Mouse (Mus musculus): ENCODE measurements around the gene Tecpr1. TPM values are rescaled to one million over a fixed set of nuclear protein-coding genes. Genes with fewer than 3 reads are reported as not detected.

The Tecpr1 gene
- polyA plus RNA-seq, 1 experiment from 2014 or later: 35.7 TPM

GRCm38 (mm10) chr5:144207478-144207877 is 15.9 kb downstream of the Tecpr1 start:
- ATAC-seq (ENCODE audit: low read depth): no peak
- no peak overlapping the region for H3K9ac ChIP-seq (replicated peaks; ENCODE audit: low read depth, low read length)
- no peak overlapping the region for H3K4me2 ChIP-seq (ENCODE audit: low read depth, low read length)
- H3K4me3 ChIP-seq (ENCODE audit: low read depth, low read length): no peak overlapping the region
- no peaks in the 10 kb centered on the region for H3K4me1 ChIP-seq (ENCODE audit: control insufficient read depth, insufficient read depth, low read length)
- WGBS: 47% methylated on average over 11 of the region's 11 CpGs
- H3K36me3 ChIP-seq (ENCODE audit: control insufficient read depth, insufficient read depth, low read length): peaks cover 55% of the 10 kb centered on the region
- H3K27me3 ChIP-seq (ENCODE audit: control insufficient read depth, insufficient read depth, low read length): no peaks in the 10 kb centered on the region
- H3K9me3 ChIP-seq (ENCODE audit: control insufficient read depth, low read length): no peaks in the 10 kb centered on the region
- H3K27ac ChIP-seq (ENCODE audit: low read depth, low read length): no peak overlapping the region

DNA sequence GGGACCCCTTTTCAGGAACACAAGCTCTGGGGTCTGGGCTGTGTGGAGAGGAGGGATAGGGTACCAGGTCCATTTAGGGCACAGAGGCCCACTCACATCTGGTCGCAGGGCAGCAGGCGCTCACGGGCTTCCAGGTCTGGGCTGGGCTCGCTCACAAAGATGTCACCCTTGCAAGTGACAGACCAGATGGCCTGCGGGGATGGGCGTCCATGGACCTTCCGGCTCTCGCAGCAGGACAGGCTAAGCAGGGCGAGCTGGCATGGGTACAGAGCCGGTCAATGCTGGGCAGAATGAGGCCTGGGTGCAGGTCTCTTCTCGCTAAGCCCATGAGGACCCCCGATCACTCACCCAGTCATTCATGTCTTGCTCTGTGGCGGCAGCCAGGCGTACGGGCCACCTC is 17.3 kb downstream of the Tecpr1 start:
- no peak overlapping the region for H3K27ac ChIP-seq (ENCODE audit: low read depth, low read length)
- H3K9me3 ChIP-seq (ENCODE audit: control insufficient read depth, low read length): no peaks in the 10 kb centered on the region
- H3K4me3 ChIP-seq (ENCODE audit: low read depth, low read length): no peak overlapping the region
- WGBS: 91% methylated on average over 15 of the region's 15 CpGs
- no peaks in the 10 kb centered on the region for H3K4me1 ChIP-seq (ENCODE audit: control insufficient read depth, insufficient read depth, low read length)
- ATAC-seq (ENCODE audit: low read depth): no peak
- H3K9ac ChIP-seq (replicated peaks; ENCODE audit: low read depth, low read length): no peak overlapping the region
- peaks cover 53% of the 10 kb centered on the region for H3K36me3 ChIP-seq (ENCODE audit: control insufficient read depth, insufficient read depth, low read length)
- no peak overlapping the region for H3K4me2 ChIP-seq (ENCODE audit: low read depth, low read length)
- H3K27me3 ChIP-seq (ENCODE audit: control insufficient read depth, insufficient read depth, low read length): no peaks in the 10 kb centered on the region

DNA sequence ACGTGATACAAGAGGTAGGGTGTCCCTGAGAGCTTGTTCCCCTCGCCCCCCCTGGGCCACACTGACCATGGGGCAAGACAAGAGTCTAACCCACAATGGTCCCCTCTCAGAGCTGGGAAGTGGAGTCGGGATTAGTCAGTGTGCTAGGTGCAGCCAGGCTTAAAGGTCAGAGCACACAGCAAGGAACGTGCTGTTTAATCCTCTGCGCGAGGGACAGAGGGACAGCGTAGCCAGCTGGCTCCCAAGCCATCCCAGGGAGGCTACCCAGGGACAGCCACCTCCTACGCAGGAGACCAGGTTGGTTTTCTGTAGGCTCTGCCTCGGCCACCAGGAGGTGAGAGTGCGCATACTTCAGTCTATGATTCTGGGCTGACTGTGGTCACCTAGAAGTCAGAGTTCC is 18.5 kb downstream of the Tecpr1 start:
- 86% methylated on average over 10 of the region's 10 CpGs for WGBS
- Histone ChIP-seq H3K4me2 (ENCODE audit: low read depth, low read length) (no peak overlapping the region), H3K9ac (replicated peaks; ENCODE audit: low read depth, low read length) (no peak overlapping the region), H3K27me3 (ENCODE audit: control insufficient read depth, insufficient read depth, low read length) (no peaks in the 10 kb centered on the region), H3K4me1 (ENCODE audit: control insufficient read depth, insufficient read depth, low read length) (no peaks in the 10 kb centered on the region), H3K4me3 (ENCODE audit: low read depth, low read length) (no peak overlapping the region), H3K9me3 (ENCODE audit: control insufficient read depth, low read length) (no peaks in the 10 kb centered on the region), H3K27ac (ENCODE audit: low read depth, low read length) (no peak overlapping the region), H3K36me3 (ENCODE audit: control insufficient read depth, insufficient read depth, low read length) (peaks cover 58% of the 10 kb centered on the region)
- no peak for ATAC-seq (ENCODE audit: low read depth)

DNA sequence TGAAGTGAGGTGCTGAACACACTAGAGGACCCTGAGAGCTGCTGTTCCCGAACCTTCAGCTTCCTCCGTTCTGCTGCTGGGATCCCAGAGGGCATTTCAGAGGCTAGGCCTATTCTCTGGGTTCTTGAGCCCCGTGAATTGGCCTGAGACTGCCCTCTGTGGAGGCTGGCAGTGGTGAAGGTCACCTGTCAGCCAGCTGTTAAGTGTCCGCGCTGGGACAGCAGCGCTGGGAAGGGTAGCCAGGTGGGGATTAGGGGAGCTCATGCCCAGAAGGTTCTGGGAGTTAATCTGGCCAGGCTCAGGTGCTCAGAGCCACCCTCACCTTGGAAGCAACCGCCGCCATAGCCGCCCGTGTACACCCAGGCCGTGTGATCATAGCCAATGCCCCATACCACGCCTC is 19.1 kb downstream of the Tecpr1 start:
- 96% methylated on average over 12 of the region's 12 CpGs for WGBS
- ATAC-seq (ENCODE audit: low read depth): no peak

DNA sequence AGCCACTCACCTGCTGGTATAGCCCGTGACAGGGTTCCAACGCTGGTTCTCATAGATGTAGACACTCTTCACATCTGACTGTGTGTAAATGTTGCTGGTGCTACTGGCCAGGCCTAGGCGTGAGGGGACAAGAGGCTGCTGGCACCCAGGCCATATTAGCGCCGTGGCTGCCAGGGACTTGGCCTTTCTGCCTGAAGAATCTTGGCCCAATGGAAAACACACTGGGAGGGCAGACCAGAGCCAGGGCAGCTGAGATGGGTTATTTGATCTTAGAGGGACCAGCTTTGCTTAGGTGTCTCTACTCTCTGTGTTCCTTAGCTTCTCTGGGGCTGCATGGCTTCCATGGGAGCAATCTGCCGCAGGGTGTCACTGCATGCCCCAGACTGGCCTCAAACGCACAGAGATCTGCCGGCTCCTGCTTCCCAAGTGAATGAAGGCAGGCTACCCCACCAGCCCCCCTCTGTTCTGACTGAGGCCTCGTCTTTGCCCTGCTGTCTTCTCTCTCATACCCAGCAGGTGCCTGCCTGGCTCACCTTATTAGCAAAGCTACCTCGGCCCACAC is 19.9 kb downstream of the Tecpr1 start:
- ATAC-seq (ENCODE audit: low read depth): no peak
- Histone ChIP-seq H3K9ac (replicated peaks; ENCODE audit: low read depth, low read length) (no peak overlapping the region), H3K9me3 (ENCODE audit: control insufficient read depth, low read length) (no peaks in the 10 kb centered on the region), H3K27me3 (ENCODE audit: control insufficient read depth, insufficient read depth, low read length) (no peaks in the 10 kb centered on the region), H3K27ac (ENCODE audit: low read depth, low read length) (no peak overlapping the region), H3K4me1 (ENCODE audit: control insufficient read depth, insufficient read depth, low read length) (no peaks in the 10 kb centered on the region), H3K4me2 (ENCODE audit: low read depth, low read length) (no peak overlapping the region), H3K36me3 (ENCODE audit: control insufficient read depth, insufficient read depth, low read length) (peaks cover 66% of the 10 kb centered on the region), H3K4me3 (ENCODE audit: low read depth, low read length) (no peak overlapping the region)
- 92% methylated on average over 10 of the region's 10 CpGs for WGBS

More for the DNA sequence above, 19.1 kb downstream of the Tecpr1 start:
- H3K27me3 ChIP-seq (ENCODE audit: control insufficient read depth, insufficient read depth, low read length): no peaks in the 10 kb centered on the region
- no peak overlapping the region for H3K9ac ChIP-seq (replicated peaks; ENCODE audit: low read depth, low read length)
- H3K27ac ChIP-seq (ENCODE audit: low read depth, low read length): no peak overlapping the region
- no peaks in the 10 kb centered on the region for H3K4me1 ChIP-seq (ENCODE audit: control insufficient read depth, insufficient read depth, low read length)
- no peak overlapping the region for H3K4me3 ChIP-seq (ENCODE audit: low read depth, low read length)
- no peak overlapping the region for H3K4me2 ChIP-seq (ENCODE audit: low read depth, low read length)
- no peaks in the 10 kb centered on the region for H3K9me3 ChIP-seq (ENCODE audit: control insufficient read depth, low read length)
- peaks cover 62% of the 10 kb centered on the region for H3K36me3 ChIP-seq (ENCODE audit: control insufficient read depth, insufficient read depth, low read length)

GRCm38 (mm10) chr5:144202430-144202829 is 21.0 kb downstream of the Tecpr1 start:
- Histone ChIP-seq H3K36me3 (ENCODE audit: control insufficient read depth, insufficient read depth, low read length) (peaks cover 63% of the 10 kb centered on the region), H3K4me1 (ENCODE audit: control insufficient read depth, insufficient read depth, low read length) (no peaks in the 10 kb centered on the region), H3K4me3 (ENCODE audit: low read depth, low read length) (no peak overlapping the region), H3K4me2 (ENCODE audit: low read depth, low read length) (no peak overlapping the region), H3K27me3 (ENCODE audit: control insufficient read depth, insufficient read depth, low read length) (no peaks in the 10 kb centered on the region), H3K27ac (ENCODE audit: low read depth, low read length) (no peak overlapping the region), H3K9ac (replicated peaks; ENCODE audit: low read depth, low read length) (no peak overlapping the region), H3K9me3 (ENCODE audit: control insufficient read depth, low read length) (no peaks in the 10 kb centered on the region)
- 90% methylated on average over 6 of the region's 6 CpGs for WGBS
- ATAC-seq (ENCODE audit: low read depth): no peak

- no peak overlapping the region for H3K4me3 ChIP-seq (ENCODE audit: low read depth, low read length)
- peaks cover 49% of the 10 kb centered on the region for H3K36me3 ChIP-seq (ENCODE audit: control insufficient read depth, insufficient read depth, low read length)
- no peak overlapping the region for H3K27ac ChIP-seq (ENCODE audit: low read depth, low read length)
- no peak overlapping the region for H3K9ac ChIP-seq (replicated peaks; ENCODE audit: low read depth, low read length)
- H3K9me3 ChIP-seq (ENCODE audit: control insufficient read depth, low read length): no peaks in the 10 kb centered on the region
- H3K27me3 ChIP-seq (ENCODE audit: control insufficient read depth, insufficient read depth, low read length): no peaks in the 10 kb centered on the region
- no peaks in the 10 kb centered on the region for H3K4me1 ChIP-seq (ENCODE audit: control insufficient read depth, insufficient read depth, low read length)
- no peak for ATAC-seq (ENCODE audit: low read depth)
- H3K4me2 ChIP-seq (ENCODE audit: low read depth, low read length): no peak overlapping the region
- WGBS: 70% methylated on average over 11 of the region's 11 CpGs
Measured at GRCm38 (mm10) chr5:144200616-144201015, 22.8 kb downstream of the Tecpr1 start.

- Histone ChIP-seq H3K27me3 (ENCODE audit: control insufficient read depth, insufficient read depth, low read length) (no peaks in the 10 kb centered on the region), H3K9me3 (ENCODE audit: control insufficient read depth, low read length) (no peaks in the 10 kb centered on the region), H3K4me2 (ENCODE audit: low read depth, low read length) (no peak overlapping the region), H3K27ac (ENCODE audit: low read depth, low read length) (no peak overlapping the region), H3K4me1 (ENCODE audit: control insufficient read depth, insufficient read depth, low read length) (no peaks in the 10 kb centered on the region), H3K36me3 (ENCODE audit: control insufficient read depth, insufficient read depth, low read length) (peaks cover 20% of the 10 kb centered on the region), H3K9ac (replicated peaks; ENCODE audit: low read depth, low read length) (no peak overlapping the region), H3K4me3 (ENCODE audit: low read depth, low read length) (no peak overlapping the region)
- no peak for ATAC-seq (ENCODE audit: low read depth)
- 87% methylated on average over 8 of the region's 8 CpGs for WGBS
Measured at GRCm38 (mm10) chr5:144195567-144195966, 27.8 kb downstream of the Tecpr1 start.

DNA sequence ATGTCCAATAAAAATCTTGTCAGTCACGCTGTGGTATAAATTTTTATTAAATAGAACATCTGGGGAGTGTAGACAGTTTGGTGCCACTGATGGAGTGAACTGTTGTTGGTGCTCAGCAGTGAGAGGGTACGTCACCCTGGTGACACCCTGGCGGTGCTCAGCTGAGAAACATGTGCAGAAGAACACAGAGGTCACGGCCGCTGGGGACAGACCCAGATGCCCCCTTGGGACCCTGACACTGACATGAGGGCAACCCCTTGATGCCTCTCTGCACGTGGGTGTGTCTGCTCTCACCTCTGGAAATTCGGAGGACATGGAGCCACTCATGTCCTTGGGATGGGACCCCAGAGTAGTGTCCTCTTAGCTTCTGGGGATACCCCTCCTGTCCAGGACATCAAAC is 29.0 kb downstream of the Tecpr1 start:
- WGBS: 71% methylated on average over 7 of the region's 7 CpGs
- Histone ChIP-seq H3K27me3 (ENCODE audit: control insufficient read depth, insufficient read depth, low read length) (no peaks in the 10 kb centered on the region), H3K4me2 (ENCODE audit: low read depth, low read length) (no peak overlapping the region), H3K4me3 (ENCODE audit: low read depth, low read length) (no peak overlapping the region), H3K27ac (ENCODE audit: low read depth, low read length) (no peak overlapping the region), H3K4me1 (ENCODE audit: control insufficient read depth, insufficient read depth, low read length) (peaks cover 6% of the 10 kb centered on the region; the same call in 1 of the 2 replicates), H3K9me3 (ENCODE audit: control insufficient read depth, low read length) (no peaks in the 10 kb centered on the region), H3K36me3 (ENCODE audit: control insufficient read depth, insufficient read depth, low read length) (peaks cover 10% of the 10 kb centered on the region), H3K9ac (replicated peaks; ENCODE audit: low read depth, low read length) (no peak overlapping the region)
- ATAC-seq (ENCODE audit: low read depth): no peak

All from neural tube, embryonic 14.5 days (tissue).